Mouse (Mus musculus): ENCODE results near the gene Anapc13.

The Anapc13 gene

DNA sequence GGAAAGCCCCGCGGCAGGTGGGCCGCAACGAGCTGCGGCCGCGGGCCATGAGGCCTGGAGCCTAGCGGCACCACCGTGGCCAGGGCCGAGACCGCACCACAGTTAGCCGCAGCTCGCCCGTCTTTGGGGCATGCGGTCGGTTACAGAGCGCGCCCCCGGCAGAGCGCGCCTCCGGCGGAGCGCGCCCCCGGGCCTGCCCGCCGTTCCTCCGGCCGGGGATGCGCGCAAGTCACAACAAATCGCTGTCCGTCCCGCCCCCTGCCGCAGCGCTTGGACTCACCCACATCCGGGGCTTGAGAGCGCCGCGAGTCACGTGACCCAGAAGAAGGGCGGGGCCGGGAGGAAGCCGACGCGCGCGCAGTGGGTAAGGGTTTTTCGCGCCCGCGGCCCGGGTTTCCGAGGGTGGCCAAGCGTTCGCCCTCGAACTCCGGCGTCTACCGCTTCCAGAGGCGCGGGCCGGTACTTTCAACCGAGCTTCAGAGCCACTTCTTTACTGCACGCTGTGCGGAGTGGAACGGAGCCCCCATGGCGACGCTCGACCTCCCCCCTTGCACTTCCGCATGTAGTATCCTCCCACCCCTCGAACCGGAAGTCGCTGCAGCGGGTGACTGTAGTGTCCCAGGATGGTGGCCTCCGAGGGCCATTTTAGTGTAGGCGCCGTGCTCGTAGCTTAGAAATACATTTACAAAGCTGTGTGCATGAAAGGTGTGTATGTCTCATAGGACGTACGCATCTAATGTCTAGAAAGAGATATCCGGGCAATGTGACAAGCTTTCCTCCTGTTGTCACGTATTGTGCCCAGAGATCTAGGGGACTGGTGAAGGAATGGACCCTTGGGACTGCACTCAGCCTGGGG, at the start of gene Anapc13, which contains the start of gene Cep63:
Anapc13 (plus strand) TSS at position 314 of the 856 bp plus-strand sequence.
Cep63 (minus strand) TSS at position 552 of the 856 bp plus-strand sequence.
- DNase-seq (ENCODE audit: low read depth, low spot score): peak; percentile 98

DNA sequence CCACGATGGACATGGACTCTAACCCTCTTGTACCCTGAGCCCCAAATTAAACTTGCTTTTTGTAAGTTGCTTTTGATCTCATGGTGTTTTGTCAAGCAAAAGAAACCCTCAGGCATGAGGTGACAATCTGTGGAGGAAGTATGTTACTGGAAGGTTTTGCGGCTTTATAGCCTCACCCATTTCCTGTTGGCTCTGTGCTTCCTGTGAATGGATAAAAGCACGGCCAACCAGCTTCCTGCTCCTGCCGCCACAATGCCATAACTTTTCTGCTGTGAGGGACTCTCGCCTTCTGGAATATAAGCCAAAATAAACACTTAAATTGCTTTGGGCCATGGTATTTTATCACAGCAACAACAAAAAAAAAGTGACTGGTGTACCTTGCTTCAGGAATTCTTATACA, 48.6 kb upstream of the Anapc13 start:
- no peak for DNase-seq (ENCODE audit: low read depth, low spot score)

DNA sequence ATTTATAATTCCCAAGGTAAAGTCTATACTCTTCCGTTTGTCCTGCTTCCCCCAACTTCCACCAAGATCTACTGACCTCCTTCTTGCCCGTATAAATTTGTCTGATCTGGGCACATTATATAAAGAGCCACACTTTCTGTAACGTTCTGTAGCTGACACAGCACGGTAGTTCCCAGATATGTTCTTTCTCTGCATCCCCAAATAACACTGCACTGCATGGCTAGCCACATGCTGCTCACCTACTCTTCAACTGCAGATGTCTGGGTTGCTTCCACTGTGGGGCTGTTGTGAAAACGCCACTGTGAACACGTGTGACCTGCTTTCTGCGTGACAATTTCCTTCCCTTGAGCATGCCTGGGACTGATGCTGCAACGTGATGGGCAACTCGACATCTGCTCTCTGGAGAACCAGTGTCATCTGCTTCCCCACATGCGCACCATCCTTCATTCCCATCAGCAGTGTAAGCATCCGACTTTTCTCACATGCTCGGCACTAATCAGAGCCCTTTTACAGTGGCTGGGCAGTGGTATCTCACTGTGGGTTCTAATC, 44.1 kb upstream of the Anapc13 start:
- no peak for DNase-seq (ENCODE audit: low read depth, low spot score)

DNA sequence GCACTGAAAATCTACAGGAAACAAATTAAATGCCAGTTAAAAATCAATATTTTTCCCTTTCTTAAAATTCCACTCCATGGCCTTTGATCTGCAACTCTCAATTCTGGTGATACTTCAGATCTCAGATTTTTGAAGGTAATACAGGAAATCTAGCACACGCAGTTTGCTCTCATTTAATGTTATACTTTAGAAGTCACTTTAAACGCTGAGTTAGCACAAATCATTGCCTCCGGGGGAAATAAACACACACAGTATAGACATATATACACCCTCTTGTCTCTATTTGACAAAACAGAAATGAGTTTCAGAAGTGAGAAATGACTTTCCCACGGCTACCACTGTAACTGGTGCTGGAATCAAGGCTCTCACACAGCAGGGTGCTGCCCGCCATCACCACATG, 38.7 kb upstream of the Anapc13 start:
- DNase-seq (ENCODE audit: low read depth, low spot score): no peak

DNA sequence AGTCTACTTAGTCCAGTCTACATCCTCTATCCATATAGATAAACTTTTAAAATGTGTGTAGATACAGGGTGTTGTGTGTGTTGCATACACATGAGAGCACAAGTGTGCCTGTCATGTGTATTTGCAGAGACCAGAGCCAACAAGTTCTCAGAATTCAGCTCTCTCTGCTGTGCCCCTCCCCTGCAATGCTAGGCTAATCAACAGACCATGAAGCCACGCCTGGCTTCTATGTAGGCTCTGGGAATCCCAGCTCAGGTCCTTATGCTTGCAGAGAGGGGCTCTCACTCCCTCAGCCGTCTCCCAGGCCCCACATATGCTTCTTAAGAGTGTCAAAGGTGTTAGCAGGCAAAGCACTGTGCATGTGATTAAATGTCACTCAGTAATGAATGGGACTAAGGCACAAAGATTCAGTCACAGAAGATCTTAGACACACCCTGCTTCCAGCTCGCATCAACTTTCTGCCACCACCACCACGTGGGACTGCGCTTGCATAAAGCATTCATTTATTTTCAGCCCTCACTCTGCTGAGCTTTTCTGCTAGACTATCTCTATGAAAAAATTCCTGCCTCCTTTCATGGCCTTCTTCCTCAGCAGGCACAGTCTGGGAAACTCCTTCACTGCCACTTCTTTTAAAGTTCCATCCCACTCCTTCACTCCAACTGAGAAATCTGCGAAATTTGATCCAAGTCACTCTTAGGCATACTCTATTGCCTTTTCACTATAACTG, 31.3 kb upstream of the Anapc13 start:
- no peak for DNase-seq (ENCODE audit: low read depth, low spot score)

DNA sequence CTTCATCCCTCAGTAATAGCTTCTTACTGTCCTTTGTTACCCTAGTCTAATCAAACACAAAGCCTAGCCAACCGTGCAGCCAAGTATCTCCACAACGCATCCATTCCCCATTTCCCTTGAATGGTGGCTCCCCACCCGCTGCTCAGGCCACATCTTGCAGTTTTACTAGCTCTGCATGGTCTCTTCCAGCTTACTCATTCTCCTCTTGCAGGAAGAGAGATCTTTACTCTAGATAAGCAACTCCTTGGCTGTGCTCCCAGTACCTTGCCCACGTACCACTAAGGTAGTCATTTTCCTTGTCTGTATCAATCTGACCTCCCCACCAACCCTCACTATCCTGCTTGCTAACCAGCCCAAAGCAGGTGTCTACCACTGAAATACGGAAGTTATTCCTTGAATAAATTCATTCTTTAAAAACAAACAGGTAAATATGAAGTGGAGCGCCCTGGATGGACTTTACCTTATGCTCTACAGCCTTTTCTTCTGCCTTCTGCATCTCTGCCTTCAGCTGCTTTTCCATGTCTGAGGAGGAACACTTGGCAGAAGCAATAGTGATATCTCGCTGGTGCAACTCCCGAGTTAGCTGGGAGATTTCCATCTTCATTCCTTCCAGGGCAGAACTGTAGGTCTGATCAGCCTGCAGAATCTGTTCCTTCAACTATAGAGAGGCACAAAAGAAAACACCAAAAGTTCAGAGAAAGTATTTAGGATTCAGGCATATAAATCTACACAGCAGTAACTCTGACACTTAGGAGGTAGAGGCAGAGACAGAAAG, 30.2 kb upstream of the Anapc13 start:
- DNase-seq (ENCODE audit: low read depth, low spot score): no peak

DNA sequence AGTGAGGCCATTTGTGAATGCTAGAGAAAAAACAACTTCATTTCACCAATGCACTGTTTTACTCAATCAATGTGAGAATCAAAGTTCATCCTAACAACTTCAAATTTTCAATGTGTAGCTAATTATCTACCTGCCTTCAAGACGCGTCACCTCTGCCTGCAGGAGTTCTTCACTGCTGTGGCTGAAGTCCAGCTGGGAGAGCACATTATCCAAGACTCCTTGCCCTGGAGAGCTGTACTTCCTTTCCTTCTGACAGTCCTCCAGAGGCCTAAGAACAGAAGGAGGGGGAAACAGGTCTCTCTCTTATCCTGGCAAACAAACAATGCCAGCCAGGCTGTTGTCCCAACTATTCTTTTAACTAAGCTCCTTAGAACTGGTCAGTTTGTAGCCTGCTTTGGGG, 24.9 kb upstream of the Anapc13 start:
- DNase-seq (ENCODE audit: low read depth, low spot score): no peak

DNA sequence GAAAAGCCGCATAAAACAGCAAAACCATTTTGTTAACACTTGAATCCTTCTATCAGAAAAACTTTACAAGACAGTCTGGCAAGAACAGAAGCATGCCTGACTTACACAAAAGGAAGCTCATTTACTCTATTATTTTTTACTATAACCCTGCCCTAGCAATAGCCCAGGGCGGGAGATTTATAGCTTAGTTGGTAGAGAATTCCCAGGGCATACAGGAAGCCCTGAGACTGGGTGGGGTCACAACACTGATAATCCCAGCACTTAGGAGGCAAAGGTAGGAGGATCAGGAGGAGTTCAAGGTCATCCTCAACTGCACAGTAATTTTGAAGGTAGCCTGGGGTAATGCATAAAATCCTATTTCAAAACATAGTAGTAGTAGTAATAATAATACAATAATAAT, 24.4 kb upstream of the Anapc13 start:
- DNase-seq (ENCODE audit: low read depth, low spot score): no peak

DNA sequence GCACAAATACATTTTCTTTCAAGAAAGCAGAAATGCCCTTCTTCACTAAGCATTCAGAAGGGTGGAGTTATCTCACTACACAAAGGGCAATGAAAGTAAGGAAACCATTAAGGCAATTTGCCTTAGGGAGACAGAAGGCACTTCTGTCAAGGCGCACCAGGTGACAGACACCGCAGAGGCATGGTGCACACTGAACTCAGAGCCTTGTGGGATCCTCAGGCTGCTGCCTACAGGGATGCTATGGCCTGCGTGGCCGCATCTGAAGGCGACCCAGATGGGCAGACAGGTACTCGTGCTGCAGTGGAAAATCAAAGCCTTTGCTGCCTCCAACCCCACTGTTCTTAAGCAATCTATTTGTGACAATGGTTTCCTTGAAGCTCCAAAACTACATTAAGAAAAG, 20.9 kb upstream of the Anapc13 start:
- DNase-seq (ENCODE audit: low read depth, low spot score): no peak

DNA sequence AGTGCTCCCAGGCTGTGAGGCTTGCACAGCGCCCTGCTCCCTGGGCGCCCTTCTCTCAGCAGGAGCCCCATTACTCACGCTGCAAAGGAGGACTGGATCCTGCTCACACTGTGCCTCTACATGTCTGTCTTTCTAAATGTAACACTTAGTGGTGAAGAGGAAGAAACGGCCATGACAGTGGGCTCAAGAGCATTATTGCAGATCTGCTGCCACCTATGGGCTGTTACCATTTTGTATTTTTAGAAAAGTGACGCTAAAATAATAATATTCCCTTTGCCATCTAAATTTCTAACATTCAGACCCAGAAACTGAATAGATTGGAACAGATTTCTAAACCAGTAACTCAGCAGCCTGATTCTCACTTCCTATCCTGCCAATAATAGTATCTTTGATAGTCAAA, 18.6 kb upstream of the Anapc13 start:
- DNase-seq (ENCODE audit: low read depth, low spot score): no peak

DNA sequence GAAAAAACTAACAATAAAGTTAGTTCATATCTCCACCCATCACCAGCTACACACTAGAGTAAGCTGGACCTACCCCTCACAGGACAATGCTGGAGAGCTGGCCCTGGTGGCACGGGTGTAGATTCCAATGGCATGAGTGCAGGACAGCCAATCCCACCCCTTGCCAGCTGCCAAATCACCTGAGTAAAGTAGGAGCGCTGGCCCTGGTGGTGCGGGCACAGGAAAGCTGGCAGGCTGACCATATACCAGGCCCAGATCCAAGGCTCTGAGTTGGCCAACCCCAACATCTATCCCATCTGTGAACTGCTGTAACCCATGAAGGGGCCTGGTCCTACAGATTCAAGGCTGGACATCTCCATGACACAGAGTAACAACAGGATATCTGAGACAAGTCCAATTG, 16.9 kb upstream of the Anapc13 start:
- no peak for DNase-seq (ENCODE audit: low read depth, low spot score)

DNA sequence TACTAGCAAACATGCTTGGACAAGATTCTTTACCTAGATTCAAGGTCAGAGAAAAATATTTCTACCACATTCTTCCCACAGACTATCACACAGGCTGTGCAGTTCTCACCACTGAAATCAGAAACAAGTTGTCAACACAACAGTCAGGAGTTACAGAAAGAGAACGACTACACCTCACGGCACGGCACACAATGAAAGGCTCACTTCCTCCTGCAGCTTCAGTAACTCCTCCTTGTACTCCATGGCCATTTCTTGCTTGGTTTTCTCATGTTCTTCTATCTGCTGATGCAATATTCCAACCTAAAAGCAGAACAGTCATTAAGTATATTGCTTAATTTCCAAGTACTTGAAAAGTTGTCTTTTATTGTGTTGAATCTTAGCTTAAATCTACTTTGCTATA, 11.0 kb upstream of the Anapc13 start:
- no peak for DNase-seq (ENCODE audit: low read depth, low spot score)

DNA sequence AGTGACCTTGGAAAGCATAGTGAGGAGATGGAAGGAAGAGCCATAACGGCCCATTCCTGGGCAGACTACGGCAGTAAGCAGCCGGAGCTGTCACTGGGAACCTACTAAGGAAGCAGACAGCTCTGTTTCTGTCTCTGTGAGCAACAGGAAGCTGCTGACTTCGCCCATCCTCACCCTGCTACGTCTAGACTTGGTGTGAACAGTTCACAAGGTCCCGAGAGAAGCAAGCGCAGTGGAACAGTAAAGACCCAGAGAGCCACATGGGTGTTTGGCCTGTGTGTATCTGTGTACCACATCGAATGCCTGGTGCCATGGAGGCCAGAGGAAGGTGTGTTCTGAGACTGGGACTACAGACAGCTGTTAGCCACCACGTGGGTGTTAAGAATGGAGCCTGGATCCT, 9.8 kb upstream of the Anapc13 start:
- DNase-seq (ENCODE audit: low read depth, low spot score): no peak

DNA sequence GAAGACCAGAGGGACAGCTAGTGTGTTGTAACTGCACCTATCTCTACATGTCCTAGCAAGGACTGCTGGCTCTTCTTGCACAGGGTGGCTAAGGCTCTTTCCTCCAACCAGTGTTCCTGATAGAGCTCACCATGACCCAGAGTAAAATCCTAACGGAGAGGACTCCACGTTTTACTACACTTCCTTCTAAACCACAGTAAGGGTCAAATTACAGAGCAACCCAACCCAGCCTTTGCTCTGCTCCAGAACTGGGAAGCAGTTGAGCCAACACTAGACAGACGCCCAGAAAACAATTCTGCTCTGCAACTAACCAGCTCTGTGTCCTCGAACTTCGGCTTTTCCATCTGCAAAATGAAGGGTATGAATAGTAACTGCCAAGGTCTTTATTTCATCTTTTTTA, 4.7 kb upstream of the Anapc13 start:
- DNase-seq (ENCODE audit: low read depth, low spot score): no peak

DNA sequence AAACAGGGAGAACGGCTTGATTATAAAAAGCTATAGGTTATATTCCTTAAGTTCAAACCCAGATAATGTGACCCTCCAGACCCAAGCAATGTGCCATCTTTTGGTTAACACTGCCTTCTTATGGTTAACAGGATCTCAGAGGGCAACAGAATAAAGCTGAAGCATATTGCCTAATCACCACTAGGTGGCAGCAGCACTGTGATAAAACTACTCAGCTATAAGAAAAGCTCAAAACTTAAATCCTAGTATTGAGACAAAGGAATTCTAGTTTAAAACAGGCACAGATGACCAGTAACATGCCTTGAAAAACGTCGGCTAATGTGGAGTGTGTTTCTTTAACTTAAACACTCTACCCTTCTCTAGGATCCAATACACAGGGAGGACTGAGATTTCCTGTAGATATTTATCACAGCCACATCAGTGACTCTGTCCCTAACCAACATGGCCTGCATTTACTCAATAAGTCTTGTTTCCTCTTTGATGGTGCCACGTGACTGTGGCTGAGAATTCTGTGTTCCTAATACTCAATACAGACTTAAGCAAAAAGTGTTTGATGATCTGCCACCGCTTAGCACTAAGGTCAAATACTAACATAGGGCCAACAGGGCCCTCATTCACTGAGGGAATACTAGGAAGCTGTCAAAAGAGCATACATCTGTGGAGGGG, 3.8 kb upstream of the Anapc13 start:
- DNase-seq (ENCODE audit: low read depth, low spot score): peak; percentile 80

DNA sequence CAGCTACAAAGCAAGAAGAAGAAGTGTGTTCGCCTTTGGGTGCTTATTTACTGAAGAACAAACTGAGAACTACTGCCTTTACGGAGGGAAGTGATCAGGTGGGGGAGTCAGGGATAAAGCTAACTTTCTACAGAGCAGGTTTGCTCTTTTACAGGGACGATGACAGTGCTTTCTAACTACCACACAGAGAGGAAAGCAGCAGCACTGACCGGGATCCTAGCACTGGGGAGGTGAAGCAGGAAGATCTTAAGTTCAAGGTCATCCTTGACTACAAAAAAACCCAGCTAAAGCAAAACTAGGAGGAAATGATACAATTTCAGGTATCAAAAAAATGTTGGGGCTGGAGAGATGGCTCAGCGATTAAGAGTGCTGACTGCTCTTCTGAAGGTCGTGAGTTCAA, 3.2 kb upstream of the Anapc13 start:
- DNase-seq (ENCODE audit: low read depth, low spot score): no peak

DNA sequence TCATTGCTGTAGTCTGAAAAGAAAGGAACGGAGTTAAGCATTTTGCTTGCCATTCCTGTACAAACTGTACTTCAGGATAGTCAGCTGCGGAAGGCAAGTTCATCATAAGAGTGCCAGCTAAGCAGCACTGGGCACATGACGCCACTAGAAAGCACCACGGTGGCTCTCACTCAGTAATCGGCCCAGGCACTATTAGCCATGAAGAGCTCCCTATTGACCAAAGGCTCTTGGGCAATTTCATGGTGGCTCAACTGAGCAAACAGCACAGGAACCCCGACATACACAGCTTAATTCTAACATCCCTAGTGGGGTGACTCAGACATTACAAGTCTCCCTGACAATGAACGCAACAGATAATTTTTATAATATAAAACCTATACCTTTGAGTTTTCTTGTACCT, 2.5 kb upstream of the Anapc13 start:
- no peak for DNase-seq (ENCODE audit: low read depth, low spot score)

DNA sequence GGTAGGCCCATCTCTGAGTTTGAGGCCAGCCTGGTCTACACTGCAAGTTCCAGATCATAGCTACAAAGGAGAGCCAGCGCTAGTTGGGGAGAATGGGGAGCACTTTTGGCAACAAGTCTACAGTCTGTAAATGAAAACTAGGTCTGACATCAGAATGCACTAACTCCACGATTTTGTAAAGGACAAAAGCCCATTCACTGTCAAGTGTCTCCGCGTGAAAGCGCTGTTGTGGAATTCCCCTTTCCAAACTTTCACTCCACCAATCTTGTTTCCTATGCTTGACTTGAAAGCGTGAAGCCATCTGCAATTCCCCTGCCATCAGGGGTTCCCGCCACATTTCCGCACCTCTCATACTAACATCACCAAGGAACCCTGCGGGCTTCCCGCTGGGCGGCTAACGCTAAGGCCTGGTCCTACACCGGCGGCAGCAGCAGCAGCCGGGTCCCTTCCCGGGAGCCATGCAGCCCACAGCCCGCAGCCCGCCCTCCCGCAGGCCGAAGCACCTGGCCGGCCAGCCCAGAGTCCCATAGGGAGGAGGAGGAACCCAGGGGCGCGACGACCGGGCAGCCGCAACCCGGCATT, 604 bp upstream of the Anapc13 start:
- DNase-seq (ENCODE audit: low read depth, low spot score): peak; percentile 56

DNA sequence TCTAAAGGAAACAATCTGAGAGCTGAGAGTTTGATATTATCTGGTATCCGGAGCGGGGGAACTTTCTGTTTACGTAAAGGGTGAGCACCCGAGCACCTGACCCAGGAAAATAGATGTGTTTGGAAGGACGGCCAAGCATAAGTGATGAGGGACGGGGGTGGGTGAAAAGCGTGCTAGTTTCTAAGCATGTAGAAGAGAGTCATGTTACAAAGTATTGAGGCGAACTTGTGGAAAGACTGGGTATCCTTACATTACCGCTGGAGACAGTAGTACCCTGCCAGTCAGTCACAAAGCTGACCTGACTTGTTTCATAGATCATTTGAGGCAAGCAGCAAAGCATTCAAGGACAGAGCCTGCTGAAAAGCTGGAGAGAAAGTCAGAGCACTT, 736 bp downstream of the Anapc13 start:
- DNase-seq (ENCODE audit: low read depth, low spot score): no peak

DNA sequence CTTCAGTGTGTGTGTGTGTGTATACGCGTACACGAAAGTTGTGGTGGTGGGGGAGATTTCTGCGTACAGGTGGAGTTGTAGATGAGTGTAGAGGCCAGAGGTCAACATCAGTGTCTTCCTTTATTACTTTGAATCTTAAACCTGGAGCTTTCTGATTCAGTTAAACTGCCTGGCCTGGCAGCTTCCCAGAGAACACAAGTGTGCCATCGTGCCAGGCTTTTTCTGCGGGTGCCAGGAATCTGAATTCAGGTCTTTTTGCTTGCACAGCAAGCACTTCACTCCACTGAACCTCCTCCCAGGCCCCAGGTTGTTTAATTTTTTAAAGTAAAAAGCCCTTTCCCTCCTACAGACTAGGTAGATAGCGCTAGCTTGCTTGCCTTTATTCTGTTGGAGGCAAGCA, 1.3 kb downstream of the Anapc13 start:
- DNase-seq (ENCODE audit: low read depth, low spot score): no peak

DNA sequence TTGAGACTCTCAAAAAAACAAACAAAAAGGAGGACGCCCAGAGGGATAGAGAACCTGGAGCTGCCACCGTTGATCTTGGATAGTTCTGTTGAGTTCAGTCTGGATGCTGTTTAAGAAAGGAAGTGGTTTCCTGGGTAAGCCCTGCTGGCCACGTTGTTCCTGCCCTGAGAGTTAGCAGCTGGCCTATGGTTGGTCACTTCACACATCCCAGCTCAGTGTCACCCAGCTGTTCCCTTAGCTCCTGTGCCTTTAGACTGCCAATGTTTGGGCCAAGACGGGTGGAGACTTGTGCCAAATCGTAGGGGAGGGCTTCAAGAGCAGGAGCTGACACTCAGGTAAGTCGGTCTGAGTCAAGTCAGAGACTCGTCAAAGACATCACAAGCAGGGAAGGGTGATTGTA, 3.0 kb downstream of the Anapc13 start:
- DNase-seq (ENCODE audit: low read depth, low spot score): no peak
